Mouse (Mus musculus) mouse embryonic stem cell (cell line): ENCODE results near the gene Hsf2bp.

Experiments used
- in situ Hi-C, 2 experiments: fragments of 300-500 bp; cut with MboI; formaldehyde crosslinking; loops; 1 replicate in 1 of 2; 3 replicates in 1 of 2; pipeline ENCODE4 v1.14.3; 2019 to 2020; ENCODE audit warnings: low sequenced_read_pairs in 2 of 2, low pct_unique_long_range_greater_than_20kb in 1 of 2, mixed read lengths in 1 of 2; ENCODE audit not compliant: unreplicated experiment in 1 of 2

Gene Hsf2bp

DNA sequence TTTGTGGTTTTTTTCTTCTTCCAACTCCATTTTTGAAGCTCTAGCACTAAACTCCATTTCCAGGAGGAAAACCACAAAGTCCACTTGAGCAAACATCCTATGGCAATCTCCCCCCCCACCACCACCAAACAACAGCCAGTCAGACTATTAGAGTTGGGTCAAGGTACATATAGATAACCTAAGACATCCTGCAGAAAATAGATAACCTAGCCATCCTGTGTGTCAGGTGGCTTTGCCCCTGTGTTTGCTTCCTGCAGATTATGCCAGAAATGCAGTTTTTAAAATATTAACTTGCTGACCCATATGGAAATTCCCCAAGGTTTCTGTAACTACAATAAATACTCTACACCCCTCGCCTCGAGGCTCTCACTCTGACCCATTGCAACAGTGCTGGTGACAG, 40.4 kb downstream of the Hsf2bp start:
- in situ Hi-C loops: no loop called here

GRCm38 (mm10) chr17:31994132-31994531, 42.0 kb downstream of the Hsf2bp start:
- in situ Hi-C loops: no loop called here

DNA sequence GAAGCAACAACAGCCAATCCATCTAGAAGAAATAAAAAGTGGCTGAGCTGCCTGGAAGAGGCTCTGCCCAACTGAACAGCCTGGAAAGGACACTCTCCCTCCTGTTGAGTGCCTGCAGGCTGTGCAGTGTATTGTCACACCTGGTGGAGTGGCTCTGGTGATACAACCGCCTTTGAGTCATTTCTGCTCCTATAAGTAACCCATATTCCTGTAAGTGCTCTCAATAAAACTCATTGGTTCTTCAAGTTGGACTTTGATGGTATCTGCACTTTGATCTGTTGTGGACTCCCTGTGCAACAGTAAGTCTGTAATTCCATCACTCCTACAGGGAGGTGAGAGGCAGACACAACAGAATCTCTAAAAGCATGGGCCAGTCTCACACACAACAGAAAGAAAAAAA, 42.8 kb downstream of the Hsf2bp start:
- in situ Hi-C loops: no loop called here

DNA sequence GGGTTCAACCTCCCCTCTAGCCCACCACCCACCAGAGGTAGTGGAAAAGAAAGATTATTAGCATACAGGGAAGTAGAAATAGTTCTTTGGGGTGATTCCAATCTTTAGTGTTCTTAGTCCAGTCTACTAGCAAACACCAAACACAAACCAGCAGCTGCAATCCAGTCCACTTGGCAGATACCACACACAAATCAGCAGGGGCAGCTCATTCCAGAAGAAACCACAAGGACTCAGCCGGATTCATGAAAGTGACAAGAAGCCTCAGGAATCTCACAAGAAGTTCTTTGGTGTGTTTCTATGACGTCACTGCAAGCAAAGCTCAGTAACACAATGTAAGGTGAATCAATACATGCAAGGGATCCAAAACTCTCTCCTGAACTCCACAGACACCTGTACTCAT, 44.1 kb downstream of the Hsf2bp start:
- in situ Hi-C loops: no loop called here

DNA sequence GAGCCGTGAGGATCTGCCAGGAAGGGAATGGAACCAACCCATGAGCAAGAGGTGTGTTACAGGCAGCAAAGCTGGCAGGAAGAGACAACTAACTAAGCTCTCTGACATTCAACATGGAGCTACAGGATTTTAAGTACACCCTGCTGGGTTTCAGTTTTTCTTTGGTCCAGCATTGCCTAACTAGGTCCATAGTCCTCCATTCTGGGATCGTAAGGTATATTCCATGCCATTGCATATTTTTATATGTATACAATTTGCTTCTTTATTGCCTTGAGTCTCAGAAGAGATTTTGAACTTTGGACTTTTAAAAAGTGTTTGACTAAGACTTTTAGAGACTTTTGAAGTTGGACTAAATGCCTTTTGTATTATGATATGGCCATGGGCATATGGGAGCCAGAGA, 47.1 kb downstream of the Hsf2bp start:
- in situ Hi-C loops: no loop called here

DNA sequence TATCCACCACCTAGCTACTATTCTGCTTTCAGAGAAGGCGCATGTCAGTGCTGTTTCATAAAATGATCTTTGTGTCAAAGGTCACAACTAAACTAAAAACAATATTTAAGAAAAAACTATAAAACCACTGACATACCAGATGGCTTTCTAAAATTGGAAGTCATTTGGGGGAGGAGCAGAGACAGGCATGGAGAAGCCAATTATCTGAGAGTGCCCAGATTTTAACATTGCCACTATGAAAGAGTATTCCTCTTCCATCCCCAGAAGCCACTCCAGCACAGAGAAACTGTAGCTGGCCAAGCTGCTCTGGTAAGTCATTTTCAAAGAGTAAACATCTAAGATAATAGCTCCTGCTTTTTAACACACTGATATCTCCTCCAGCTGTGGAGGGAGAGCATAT, 49.2 kb downstream of the Hsf2bp start:
- in situ Hi-C loops: no loop called here

GRCm38 (mm10) chr17:31983491-31983890, 52.7 kb downstream of the Hsf2bp start:
- in situ Hi-C loops: no loop called here

- in situ Hi-C loops: no loop called here
Observed at GRCm38 (mm10) chr17:31982326-31983190, 53.6 kb downstream of the Hsf2bp start.

GRCm38 (mm10) chr17:31979888-31980287, 56.3 kb downstream of the Hsf2bp start:
- in situ Hi-C loops: no loop called here

DNA sequence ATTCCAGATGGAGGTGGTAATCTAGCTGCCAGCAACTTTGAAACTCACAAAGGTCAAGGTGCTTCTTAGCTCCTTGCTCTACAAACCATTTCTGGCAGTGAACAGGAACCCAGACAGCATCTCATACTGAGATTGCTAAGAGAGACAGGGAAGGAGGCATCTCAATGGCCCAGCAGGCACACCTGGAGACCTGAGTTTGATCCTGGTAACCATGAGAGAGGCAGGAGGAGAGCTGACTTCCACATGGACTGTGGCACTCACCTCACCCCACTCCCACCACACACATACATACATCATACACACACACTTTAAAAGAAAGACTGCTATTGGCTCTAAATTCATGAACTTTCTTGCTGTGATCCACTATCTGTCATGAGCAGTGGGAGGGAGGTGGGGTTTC, 59.0 kb downstream of the Hsf2bp start:
- in situ Hi-C loops: no loop called here

GRCm38 (mm10) chr17:31976501-31976900, 59.6 kb downstream of the Hsf2bp start:
- in situ Hi-C loops: no loop called here

- in situ Hi-C loops: no loop called here
Observed at GRCm38 (mm10) chr17:31974694-31975093, 61.5 kb downstream of the Hsf2bp start.

DNA sequence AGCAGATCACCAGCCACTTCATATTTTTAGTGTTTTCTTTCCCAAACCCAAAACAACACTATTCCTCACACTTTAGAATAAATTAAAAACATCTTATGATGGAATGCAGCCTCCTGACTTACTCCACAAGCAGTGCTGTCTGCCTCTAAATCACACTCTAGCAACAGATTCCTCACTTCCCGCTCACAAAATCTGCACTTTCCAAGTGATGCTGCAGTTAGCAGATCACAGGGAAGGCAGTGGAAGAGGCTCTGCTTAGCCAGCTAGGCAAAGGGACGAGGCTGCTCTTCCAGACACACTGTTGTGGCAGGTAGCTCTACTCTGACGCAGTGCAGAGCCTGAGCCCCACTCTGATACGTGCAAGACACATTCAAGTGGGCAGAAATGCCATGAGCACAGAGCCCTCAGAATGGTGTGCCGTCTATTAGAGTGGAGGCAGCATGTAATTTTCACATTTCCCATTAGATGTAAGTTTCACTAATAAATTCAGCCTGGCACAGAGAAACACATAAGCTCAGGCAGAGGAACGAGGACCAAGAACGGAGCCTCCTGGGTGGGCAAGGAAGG, 62.4 kb downstream of the Hsf2bp start:
- in situ Hi-C loops: no loop called here

GRCm38 (mm10) chr17:31970890-31971289, 65.3 kb downstream of the Hsf2bp start:
- in situ Hi-C loops: no loop called here

DNA sequence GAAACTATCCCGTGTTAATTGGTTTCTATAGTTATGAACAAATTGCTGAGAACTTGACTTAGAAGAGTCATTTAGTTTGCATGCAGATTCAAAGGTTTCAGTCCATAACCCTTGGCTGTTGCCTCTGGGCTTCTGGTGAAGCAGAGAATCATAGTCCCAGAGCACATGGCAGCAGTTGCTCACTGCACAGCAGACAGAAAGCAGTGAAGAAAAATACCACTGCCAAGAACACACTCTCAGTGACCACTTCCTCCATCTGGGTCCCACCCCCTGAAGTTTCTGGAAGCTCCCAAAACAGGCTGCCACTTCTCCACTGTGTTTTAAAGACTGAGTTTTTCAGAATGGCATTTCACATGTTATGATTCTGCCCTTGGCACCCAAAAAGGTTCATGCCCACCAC, 67.3 kb downstream of the Hsf2bp start:
- in situ Hi-C loops: no loop called here

GRCm38 (mm10) chr17:31967311-31967710, 68.8 kb downstream of the Hsf2bp start:
- in situ Hi-C loops: no loop called here

GRCm38 (mm10) chr17:31966566-31966965, 69.6 kb downstream of the Hsf2bp start:
- in situ Hi-C loops: no loop called here

- in situ Hi-C loops: no loop called here
Observed at GRCm38 (mm10) chr17:31965623-31966022, 70.5 kb downstream of the Hsf2bp start.

GRCm38 (mm10) chr17:31962930-31963329, 73.2 kb downstream of the Hsf2bp start:
- in situ Hi-C loops: no loop called here

GRCm38 (mm10) chr17:31962281-31962680, 73.9 kb downstream of the Hsf2bp start:
- in situ Hi-C loops: no loop called here
